Mouse (Mus musculus) neutrophil, adult 5-6 weeks (primary cell): ENCODE measurements around the gene Fgfr2. TPM values are rescaled to one million over a fixed set of nuclear protein-coding genes. Genes with fewer than 3 reads are reported as not detected.

Source experiments
- ATAC-seq: fragments of 151-379, 151-347 bp; 2 replicates; pipeline ENCODE4 v1.8.0; 2017; ENCODE audit warnings: mild to moderate bottlenecking, moderate TSS enrichment; ENCODE audit not compliant: insufficient number of reproducible peaks, poor library complexity, low FRiP score, severe bottlenecking; ENCODE audit errors: extremely low read depth
- total RNA-seq: library from RNA; stranded (forward); fragments of 200-1000 nt; gene quantifications from 2 replicates; pipeline ENCODE4 v1.2.3, GENCODE M21; 2017

Gene Fgfr2
- total RNA-seq, 1 experiment from 2014 or later: not detected

DNA sequence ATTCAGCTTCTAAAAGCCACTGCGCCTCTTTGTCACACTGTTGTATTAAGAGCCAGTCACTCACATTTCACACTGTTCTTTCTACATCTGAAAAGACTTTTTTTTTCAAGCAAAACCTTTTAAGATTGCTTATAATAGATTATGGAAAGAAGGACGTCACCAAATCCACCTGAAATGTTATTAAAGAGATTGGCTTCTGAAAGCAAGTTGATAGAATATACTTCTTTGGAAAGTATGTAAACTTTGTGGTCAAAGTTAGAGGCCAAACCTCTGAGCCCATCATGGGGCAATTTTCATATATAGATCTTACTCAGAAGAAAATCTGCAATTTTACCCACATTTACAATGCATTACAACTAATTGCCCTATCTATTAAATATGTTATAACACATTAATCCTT is 306.6 kb downstream of the Fgfr2 start:
- ATAC-seq: no peak

GRCm38 (mm10) chr7:132815081-132815480 is 308.1 kb downstream of the Fgfr2 start:
- no peak for ATAC-seq

DNA sequence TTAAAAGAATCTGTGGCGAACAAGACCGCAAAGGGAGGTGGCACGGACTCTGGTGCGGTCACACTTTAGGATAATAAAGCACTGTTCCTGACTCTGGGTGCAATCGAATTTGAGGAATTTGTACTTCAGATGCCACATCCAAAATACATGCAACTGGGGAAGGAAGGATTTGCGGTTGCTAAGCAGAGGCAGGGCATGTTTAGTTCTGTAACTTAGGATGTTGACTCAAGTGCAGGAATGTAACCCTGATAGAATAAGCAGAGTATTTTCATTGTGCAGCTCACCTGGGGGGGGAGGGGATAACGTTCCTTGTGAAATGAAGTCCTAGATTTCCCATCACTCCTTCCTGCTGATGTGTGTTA is 309.1 kb downstream of the Fgfr2 start:
- ATAC-seq: no peak

DNA sequence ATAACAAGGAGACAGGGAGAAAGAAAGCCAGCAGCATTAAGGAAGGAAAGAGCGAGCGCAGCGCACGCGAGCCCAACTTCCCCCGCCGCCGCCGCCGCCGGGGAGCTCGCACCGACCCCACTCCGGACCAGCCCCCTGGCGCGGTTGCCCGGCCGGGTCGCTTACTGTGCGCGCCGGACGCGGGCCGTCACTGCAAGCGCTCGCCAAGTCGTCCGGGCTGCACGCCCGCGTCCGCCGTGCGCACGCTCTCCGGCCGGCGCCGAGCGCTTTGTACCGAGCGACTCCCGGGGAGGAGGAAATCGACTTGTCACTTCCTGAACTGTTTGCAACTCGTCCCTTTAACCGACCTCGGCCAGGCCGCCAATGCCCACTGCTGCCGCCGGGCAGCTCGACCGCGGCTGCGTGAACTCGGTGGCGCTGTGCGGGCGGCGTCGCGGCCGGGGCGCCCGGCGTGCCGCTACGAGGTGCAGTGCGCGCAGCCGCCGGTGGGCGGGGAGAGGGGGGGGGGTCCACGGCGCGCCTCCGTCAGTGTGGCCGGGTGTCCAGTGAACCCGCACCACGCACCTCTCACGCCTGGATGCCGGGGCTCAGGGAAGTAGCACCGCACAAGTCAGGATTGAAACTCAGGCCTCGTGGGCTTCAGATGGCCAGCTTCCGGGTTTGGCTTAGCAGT is 309.6 kb downstream of the Fgfr2 start, which contains the start of gene Fam53b:
Gene Fam53b, minus strand, starts transcription at position 471 of the 673 bp plus-strand sequence.
- ATAC-seq: peak; percentile 35

GRCm38 (mm10) chr7:132812619-132813415 is 310.3 kb downstream of the Fgfr2 start:
- peak; percentile 38 for ATAC-seq

DNA sequence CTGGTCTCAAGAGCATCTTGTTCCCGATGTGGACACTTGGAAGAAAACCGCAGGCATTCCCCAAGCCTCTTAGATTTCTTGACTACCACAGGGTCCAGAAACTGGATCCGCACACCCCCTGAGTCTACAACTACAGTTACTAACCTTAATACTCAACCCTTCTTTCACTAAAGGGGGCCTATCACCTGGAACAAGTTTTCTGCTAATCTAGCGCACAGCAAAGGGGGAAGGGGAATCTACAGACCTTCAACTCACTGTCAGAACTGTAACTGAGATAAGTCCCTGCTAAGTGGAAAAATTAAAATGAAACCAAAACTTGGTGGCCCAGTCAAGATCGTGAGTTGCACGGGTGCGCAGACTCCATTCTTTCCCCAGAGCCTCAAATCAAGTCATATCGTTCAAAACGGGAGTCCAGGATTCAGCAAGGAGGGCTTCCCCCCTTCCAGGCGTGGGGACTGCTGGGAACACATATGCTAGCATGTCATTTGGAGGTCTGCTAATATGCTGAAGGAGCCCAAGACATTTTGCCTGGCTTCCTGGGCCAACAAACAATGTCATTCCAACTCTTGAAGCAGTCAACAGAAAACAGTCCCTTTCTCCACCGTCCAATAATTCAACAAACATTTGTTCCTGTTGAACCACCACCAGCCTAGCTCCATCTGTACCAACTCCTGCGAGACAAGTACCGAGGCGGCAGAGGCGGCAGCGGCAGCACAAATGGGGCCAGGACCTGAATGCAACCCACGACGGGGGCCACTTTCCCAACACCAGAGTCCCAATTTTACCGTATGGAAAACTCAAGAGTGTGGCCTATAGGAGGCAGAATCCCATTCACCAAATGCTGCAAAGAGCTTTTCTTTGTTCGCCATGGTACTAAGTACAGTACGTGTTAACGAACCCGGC is 311.2 kb downstream of the Fgfr2 start:
- ATAC-seq: no peak

GRCm38 (mm10) chr7:132810879-132811278 is 312.3 kb downstream of the Fgfr2 start:
- peak; percentile 67 for ATAC-seq

GRCm38 (mm10) chr7:132810368-132810767 is 312.8 kb downstream of the Fgfr2 start:
- ATAC-seq: no peak

GRCm38 (mm10) chr7:132809721-132810120 is 313.4 kb downstream of the Fgfr2 start:
- no peak for ATAC-seq

GRCm38 (mm10) chr7:132808841-132809682 is 314.1 kb downstream of the Fgfr2 start:
- ATAC-seq: no peak

DNA sequence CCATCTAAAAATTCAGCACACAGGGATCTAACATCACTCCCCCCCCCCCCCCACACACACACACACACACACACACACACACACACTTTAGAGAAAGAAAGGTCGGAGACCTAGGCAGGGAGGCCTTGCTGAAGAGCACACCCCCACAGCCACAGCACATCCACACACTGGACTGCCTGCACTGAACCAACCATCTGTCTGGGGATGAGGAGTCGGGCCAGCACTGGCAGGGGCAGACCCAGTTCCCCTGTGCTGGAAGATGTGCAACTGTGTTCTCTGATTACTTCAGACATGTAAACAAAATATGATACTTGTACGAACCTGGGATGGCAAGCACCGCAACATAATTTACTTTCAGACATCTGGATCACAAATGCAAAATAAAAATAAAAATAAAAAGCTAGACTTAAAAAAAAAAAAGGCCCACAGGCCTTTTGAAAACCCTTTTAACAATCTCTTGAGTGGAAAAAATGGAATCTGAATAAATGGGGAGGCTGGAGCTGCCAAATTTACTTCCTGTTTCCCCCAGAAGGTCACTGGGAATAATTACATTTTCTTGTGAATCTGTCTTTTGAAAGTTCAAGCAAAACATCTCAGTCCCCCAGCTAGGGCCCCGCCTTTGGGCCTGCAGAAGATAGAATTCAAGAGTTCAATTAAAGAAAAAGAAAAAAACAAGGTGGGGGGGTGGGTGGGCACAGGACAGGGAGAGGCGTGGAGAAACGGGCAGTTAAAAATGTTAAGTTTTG is 314.9 kb downstream of the Fgfr2 start:
- no peak for ATAC-seq

DNA sequence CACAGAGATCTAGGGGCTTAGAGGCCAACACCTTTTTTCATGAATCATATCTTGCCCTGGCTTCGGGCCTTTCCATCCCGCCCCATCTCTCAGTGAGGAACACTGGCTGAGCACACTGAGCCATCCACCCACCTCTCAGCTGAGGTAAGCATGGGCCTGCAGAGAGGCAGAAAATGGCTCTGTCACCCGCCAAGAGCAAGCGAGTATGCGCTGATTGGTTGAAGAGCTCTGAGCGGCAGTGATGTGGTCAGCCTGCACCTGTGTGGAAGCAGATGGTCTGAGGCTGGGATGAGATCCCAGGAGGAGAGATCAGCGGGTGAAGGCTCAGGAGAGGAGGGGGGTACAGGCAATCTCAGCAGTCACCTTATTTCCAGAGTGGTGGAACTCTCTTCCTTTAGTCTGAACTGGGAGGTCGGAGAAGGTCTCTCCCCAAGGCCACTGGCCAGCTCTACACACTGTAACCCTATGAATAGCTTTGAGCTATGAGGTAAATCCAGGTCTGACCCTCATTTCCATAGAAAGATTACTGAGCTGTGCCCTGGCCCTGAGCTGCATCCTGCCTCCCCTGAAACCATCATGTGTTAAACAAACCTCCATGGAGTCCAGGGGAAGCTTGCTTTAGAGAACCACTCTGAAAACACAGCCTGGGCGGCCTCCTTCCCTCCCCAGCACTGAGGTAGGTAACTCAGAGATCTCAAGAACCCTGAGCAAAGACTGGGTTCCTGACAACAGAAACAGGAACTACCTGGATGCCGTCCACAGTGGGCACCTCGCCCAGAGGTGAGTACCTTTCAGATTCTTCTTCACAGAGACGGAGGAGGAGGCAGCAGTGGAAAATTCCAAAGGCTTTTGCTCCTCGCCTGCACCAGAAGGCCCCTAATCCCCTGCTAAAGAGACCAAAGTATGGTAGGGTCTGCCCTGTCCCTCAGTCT is 316.0 kb downstream of the Fgfr2 start:
- no peak for ATAC-seq

GRCm38 (mm10) chr7:132806286-132806685 is 316.9 kb downstream of the Fgfr2 start:
- no peak for ATAC-seq

GRCm38 (mm10) chr7:132804951-132805350 is 318.2 kb downstream of the Fgfr2 start:
- ATAC-seq: no peak

- no peak for ATAC-seq
These were observed 318.7 kb downstream of the Fgfr2 start for GRCm38 (mm10) chr7:132804461-132804860.

- ATAC-seq: peak; percentile 64
These were observed 319.2 kb downstream of the Fgfr2 start for GRCm38 (mm10) chr7:132803962-132804361.

DNA sequence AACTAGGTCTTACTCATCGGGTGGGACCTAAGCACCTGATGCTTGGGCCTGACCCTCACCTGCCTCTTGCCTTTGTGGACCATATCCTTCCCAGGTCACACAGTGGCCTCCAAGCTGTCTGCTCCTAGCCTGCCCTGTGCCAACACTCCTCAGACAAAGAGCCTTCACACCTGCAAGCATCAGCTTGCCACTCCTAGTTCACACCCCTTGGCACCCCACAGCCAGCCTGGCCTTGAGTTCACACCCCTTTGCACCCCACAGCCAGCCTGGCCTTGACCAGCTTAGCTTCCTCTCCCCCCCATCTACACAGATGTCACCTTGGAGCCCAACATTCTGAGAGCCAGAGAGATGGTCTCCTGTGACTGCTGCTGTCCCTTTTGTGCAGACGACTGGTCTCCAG is 319.8 kb downstream of the Fgfr2 start:
- no peak for ATAC-seq
